Mouse (Mus musculus): ENCODE data around the gene Nrm.

Nrm gene

GRCm38 (mm10) chr17:35861198-35861857, at the start of gene Nrm:
TSS of gene Nrm (plus strand) at chr17:35861318.
- peak; percentile 57 for DNase-seq (ENCODE audit: low spot score)

- no peak for DNase-seq (ENCODE audit: low spot score)
These were observed 48.8 kb upstream of the Nrm start for GRCm38 (mm10) chr17:35812307-35812706.

GRCm38 (mm10) chr17:35812736-35813135, 48.4 kb upstream of the Nrm start:
- DNase-seq (ENCODE audit: low spot score) = no peak

- peak; percentile 85 for DNase-seq (ENCODE audit: low spot score)
These were observed 47.9 kb upstream of the Nrm start for GRCm38 (mm10) chr17:35813245-35813647.

GRCm38 (mm10) chr17:35813653-35814052, 47.5 kb upstream of the Nrm start:
- no peak for DNase-seq (ENCODE audit: low spot score)

- no peak for DNase-seq (ENCODE audit: low spot score)
These were observed 46.4 kb upstream of the Nrm start for GRCm38 (mm10) chr17:35814678-35815077.

GRCm38 (mm10) chr17:35815836-35816235, 45.3 kb upstream of the Nrm start:
- DNase-seq (ENCODE audit: low spot score) = no peak

GRCm38 (mm10) chr17:35816686-35817085, 44.4 kb upstream of the Nrm start:
- no peak for DNase-seq (ENCODE audit: low spot score)

GRCm38 (mm10) chr17:35817226-35817625, 43.9 kb upstream of the Nrm start:
- no peak for DNase-seq (ENCODE audit: low spot score)

GRCm38 (mm10) chr17:35820111-35820510, 41.0 kb upstream of the Nrm start:
- no peak for DNase-seq (ENCODE audit: low spot score)

- peak; percentile 67 for DNase-seq (ENCODE audit: low spot score)
These were observed 39.4 kb upstream of the Nrm start, which contains the start of gene Ier3 for GRCm38 (mm10) chr17:35821439-35822430. TSS of gene Ier3 (plus strand) at chr17:35821684.

GRCm38 (mm10) chr17:35822564-35822963, 38.6 kb upstream of the Nrm start:
- no peak for DNase-seq (ENCODE audit: low spot score)

- peak; percentile 62 for DNase-seq (ENCODE audit: low spot score)
These were observed 37.9 kb upstream of the Nrm start, which contains the start of gene Flot1 for GRCm38 (mm10) chr17:35822964-35823937. TSS of gene Flot1 (plus strand) at chr17:35823230.

GRCm38 (mm10) chr17:35824402-35824801, 36.7 kb upstream of the Nrm start:
- DNase-seq (ENCODE audit: low spot score) = no peak

GRCm38 (mm10) chr17:35825109-35825850, 35.8 kb upstream of the Nrm start:
- no peak for DNase-seq (ENCODE audit: low spot score)

- peak; percentile 61 for DNase-seq (ENCODE audit: low spot score)
These were observed 31.4 kb upstream of the Nrm start for GRCm38 (mm10) chr17:35829737-35830136.

GRCm38 (mm10) chr17:35832400-35833238, 28.5 kb upstream of the Nrm start:
- no peak for DNase-seq (ENCODE audit: low spot score)

GRCm38 (mm10) chr17:35833239-35833751, 27.8 kb upstream of the Nrm start:
- no peak for DNase-seq (ENCODE audit: low spot score)

- DNase-seq (ENCODE audit: low spot score) = no peak
These were observed 27.2 kb upstream of the Nrm start for GRCm38 (mm10) chr17:35833894-35834293.
